Mouse (Mus musculus) CD8-positive naive resting alpha-beta T cell, adult 2 months (primary cell): Measurements from ENCODE around the gene Gm572.

Experiments
- DNase-seq, 2 experiments: peaks; one replicate each; pipeline ENCODE4 v3.0.0; 2022; ENCODE audit warnings: low read depth in 2 of 2, low spot score in 2 of 2

Gm572 gene

GRCm38 (mm10) chr4:148714064-148714463, 70.9 kb downstream of the Gm572 start:
- no peak for DNase-seq

GRCm38 (mm10) chr4:148714739-148715138, 71.6 kb downstream of the Gm572 start:
- no peak for DNase-seq

- no peak for DNase-seq
These were observed 72.3 kb downstream of the Gm572 start for GRCm38 (mm10) chr4:148715396-148715795.
